Mouse (Mus musculus) ES-CJ7 (cell line): ENCODE results near the gene Sh3kbp1.

Experiments used
- DNase-seq: peaks from one replicate; pipeline ENCODE4 v3.0.0; 2011; ENCODE audit warnings: low read depth, low spot score

Sh3kbp1 gene

GRCm38 (mm10) chrX:159677585-159678319 is 50.7 kb downstream of the Sh3kbp1 start:
- DNase-seq, result peak; percentile 2

GRCm38 (mm10) chrX:159678320-159678835 is 51.3 kb downstream of the Sh3kbp1 start:
- no peak for DNase-seq

DNA sequence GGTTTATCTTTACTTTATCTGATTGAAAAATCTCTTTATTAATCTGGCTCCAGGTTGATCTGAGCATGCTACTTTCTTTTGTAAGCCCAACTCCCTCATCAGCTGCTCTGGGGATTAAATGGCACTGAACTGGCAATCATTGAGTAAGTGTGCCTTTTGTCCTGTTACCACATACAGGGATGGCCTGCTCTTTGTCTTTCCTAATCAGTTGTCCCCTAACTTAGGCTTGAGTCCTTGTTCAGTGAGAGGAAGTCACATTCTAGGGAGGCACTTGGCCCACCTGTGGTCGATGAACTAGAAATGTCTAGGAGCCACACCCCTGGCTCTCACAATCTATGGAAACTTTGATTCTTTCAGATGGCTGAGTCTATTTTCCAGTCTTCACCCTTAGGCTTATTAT is 58.4 kb downstream of the Sh3kbp1 start:
- no peak for DNase-seq

GRCm38 (mm10) chrX:159686850-159687249 is 59.8 kb downstream of the Sh3kbp1 start:
- DNase-seq, result no peak

- no peak for DNase-seq
Measured at GRCm38 (mm10) chrX:159688698-159689097, 61.6 kb downstream of the Sh3kbp1 start.

DNA sequence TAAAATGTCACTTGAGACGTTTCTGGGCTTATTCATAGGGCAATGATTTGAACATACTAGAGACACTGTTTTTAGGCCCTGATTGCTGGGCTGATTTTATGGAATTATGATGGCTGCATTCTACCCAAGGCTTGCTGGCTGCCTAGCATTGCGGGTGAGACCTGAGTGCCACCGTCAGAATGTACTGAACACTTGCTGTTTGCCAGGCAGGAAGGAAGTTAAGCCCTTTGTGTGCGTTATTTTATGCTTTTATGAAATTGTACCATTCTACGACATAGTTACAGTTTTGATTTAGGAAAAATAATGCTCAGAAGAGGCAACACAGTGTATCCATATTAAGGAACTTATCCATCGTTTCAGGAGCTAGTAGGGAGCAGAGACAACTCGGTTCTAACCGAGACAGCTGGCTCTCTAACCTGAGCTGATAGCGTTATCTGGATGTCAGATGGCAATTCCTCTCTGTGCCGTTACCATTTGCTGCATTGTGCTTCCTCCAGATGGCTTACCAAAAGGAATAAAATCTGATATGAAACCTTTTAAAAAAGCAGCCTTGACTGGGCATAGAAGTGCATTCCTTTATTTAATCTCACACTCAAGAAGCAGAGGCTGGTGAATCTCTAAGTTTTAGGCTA is 62.8 kb downstream of the Sh3kbp1 start:
- DNase-seq, result no peak

DNA sequence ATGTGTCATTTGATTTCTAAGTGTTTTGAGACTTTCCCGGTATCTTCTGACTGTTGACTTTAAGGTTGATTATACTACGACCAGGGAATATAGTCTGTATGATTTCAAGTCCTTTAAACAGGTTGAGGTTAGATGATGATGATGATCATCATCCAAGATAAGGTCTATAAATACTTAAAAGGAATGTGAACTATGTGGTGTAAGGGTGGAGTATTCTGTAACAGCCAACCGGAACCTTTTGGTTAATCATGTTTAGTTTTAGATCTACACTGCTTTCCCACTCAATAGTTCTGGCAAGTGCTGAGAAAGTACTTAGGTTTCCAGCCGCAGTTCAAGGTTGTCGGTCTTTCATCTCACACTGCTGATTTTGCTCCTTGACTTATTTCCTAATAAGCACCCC is 66.1 kb downstream of the Sh3kbp1 start:
- no peak for DNase-seq

GRCm38 (mm10) chrX:159696545-159696944 is 69.5 kb downstream of the Sh3kbp1 start:
- DNase-seq, result no peak

GRCm38 (mm10) chrX:159697030-159697454 is 70.0 kb downstream of the Sh3kbp1 start:
- DNase-seq, result no peak

- no peak for DNase-seq
Measured at GRCm38 (mm10) chrX:159702850-159703249, 75.8 kb downstream of the Sh3kbp1 start.

DNA sequence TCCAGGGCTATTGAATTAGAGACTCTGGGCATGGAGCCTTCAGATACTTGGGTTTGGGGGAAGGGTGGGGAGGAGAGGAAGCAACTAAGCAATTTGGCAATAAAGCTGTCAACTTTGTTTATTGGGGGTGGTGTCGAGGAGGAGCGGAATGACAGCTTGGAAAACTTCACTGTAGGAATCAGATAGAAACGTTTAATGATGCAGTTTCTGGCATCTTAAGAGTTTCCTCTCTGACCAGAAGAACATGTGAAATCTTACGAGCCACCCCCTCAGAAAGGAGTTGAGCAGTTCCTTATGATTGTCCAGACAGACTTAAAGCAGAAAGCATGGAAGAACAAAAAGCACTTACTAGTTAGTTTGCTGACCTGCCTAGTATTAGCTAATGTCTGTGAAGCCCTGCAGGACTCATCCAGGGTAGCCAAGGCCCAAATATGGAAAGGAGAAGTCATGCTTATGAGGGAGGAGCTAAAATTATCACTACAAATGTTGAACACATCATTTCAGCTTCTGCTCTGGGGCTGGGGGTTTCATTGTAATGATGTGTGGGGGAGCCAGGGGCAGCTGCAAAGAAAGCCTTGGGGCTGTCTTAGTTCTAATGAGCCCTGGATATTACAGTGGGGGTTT is 77.4 kb downstream of the Sh3kbp1 start:
- no peak for DNase-seq

DNA sequence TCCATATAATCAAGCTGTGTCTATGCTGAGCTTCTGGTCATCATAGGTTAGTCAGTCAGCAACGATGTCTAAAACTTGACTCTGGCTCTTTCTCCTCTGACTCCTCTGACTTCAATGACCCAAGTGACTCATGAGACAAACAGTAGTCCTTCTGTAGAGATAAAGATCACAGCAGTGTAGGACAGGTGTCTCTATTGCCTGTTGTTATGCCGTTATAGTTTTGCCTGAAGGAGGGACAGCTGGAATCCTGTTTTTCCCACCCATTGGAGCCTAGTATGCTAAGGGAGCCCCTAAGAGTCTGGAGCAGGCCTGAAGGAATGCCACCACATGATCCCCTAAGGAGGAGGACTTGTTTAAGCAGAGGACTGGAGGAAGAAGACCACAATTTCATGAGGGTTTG is 78.3 kb downstream of the Sh3kbp1 start:
- no peak for DNase-seq

DNA sequence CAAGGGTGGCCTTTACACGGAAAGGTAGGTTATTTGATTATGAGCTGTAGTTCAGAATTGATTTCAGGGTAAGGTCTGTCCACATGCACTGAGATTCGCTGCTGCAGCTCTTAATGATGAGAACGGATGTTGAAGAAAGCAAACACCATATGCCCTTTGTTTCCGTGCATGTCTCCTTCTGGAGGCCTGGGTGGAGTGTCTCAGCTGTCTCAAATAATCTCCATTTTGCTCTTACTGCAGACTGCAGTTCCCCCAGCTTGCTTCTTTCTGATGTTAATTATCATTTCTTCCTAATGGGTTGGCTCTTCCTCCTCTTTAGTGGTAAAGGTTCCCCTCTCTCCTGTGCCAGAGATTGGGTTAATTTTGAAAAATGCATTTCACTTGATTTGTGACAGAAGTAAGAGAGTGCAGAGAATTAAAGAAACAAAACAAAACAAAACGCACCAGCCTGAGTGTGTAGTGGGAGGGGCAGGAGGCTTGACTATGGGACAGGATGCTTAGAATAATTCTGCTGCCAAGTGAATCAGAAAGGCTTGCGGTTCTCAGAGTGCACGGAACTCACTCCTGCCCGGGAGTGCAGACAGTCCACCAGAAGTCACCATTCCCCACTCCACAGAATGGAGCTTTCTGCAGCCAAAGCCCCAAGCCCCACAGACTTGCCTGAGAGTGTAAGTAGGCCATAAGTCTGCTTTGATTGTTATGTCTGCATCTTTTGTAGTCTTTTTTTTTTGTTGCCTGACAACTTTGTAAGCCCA is 81.2 kb downstream of the Sh3kbp1 start:
- DNase-seq, result peak; percentile 2

GRCm38 (mm10) chrX:159709296-159709695 is 82.2 kb downstream of the Sh3kbp1 start:
- DNase-seq, result no peak

- no peak for DNase-seq
Measured at GRCm38 (mm10) chrX:159711070-159712029, 84.3 kb downstream of the Sh3kbp1 start.

GRCm38 (mm10) chrX:159713191-159713590 is 86.1 kb downstream of the Sh3kbp1 start:
- DNase-seq, result no peak

DNA sequence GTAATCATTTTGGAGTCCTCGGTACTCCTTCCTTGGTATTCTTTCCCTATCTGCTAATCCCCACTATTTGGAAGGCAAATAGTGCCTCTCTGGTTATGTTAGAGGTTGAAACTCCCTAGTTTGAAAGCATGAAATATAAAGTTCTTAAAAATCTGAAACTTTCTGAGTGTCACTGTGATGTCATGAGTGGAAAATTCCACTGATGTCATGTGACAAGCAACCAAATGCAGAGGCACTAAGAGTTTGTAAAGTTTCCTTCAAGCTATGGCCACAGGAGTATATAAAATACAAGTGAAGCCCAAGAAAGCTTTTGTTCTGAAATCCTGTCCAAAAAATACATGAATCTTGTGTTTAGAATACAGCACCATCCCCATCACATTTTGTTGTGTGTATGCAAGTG is 94.3 kb downstream of the Sh3kbp1 start:
- DNase-seq, result no peak

GRCm38 (mm10) chrX:159731421-159731820 is 104.3 kb downstream of the Sh3kbp1 start:
- no peak for DNase-seq

DNA sequence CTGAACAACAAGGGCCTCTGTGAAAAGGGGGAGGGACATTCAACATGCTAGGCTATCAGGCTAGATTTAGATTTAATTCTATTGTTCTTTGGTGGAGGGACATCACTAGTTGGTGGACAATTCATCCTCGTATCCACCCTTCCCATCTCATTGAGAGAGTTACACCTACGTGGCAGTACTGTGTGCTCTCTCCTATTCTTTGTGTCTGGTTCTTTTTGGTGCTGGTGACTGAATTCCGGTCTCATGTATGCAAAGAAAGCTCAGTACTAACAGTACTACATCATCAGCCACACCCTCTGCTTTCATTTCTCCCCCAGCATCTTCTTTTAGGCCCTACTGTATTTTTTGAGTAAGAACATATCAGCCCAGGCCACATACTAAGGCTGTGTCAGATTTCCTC is 105.8 kb downstream of the Sh3kbp1 start:
- no peak for DNase-seq

DNA sequence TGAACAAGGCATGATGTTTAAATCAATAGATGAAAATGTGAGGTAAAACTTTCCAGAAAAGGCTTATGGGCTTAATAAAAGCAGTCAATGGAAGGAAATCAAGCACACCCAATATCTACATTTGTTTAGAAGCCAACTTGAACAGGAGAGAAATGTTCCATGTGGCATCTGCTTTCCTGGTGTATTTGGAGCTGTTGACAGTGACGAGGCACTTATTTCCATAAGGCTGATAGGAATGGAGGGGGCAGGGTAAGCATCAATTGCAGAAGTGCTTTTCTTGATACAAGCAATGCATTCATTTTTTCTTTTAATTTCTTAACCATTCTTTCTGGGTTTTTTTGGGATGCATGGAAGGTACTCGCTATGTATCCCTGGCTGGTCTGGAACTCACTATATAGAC is 106.9 kb downstream of the Sh3kbp1 start:
- no peak for DNase-seq
